ENCODE assay signal across 19 mouse cellular contexts in genomic region chr4:132266835-132267349, GRCm38 (mm10). TPM values are rescaled to one million over a fixed set of nuclear protein-coding genes. Genes with fewer than 3 reads are reported as not detected.
A peak's percentile ranks its signal among the peaks of the same experiment; 100 is the strongest.
DNase-seq lines count a peak whose midpoint lies in the region; ATAC-seq and TF ChIP-seq lines count a peak whose summit lies in the region.
"Had no signal": no experiment of that assay in that cellular context is flagged by ENCODE, and none has a peak within 500 bp of the region (broad histone marks: within the 10 kb centered on the region; RNA-seq: fewer than 3 reads in every experiment).

No protein-coding gene starts in this region.

- no peak overlapping the region for H3K9ac ChIP-seq in forebrain, embryonic 15.5 days (replicated peaks)
- H3K9ac ChIP-seq in forebrain, embryonic 11.5 days (ENCODE audit: low read length) = no peak overlapping the region
- H3K9ac ChIP-seq in stomach, embryonic 16.5 days (ENCODE audit: low read length) = peak overlapping the region; percentile 26; the same call in 1 of the 2 replicates
- no peak overlapping the region for H3K9ac ChIP-seq in stomach, postnatal 0 days (ENCODE audit: low read length)
- H3K9ac ChIP-seq: embryonic facial prominence, embryonic 15.5 days; heart, embryonic 12.5 days; hindbrain, embryonic 14.5 days had no signal

- H3K27me3 ChIP-seq in forebrain, embryonic 15.5 days = no peaks in the 10 kb centered on the region
- no peaks in the 10 kb centered on the region for H3K27me3 ChIP-seq in forebrain, embryonic 11.5 days (ENCODE audit: control insufficient read depth, insufficient read depth, low read length)
- no peaks in the 10 kb centered on the region for H3K27me3 ChIP-seq in stomach, embryonic 16.5 days (ENCODE audit: control insufficient read depth, insufficient read depth, low read length)
- H3K27me3 ChIP-seq in stomach, postnatal 0 days (ENCODE audit: control insufficient read depth, insufficient read depth, low read length) = no peaks in the 10 kb centered on the region
- H3K27me3 ChIP-seq: embryonic facial prominence, embryonic 15.5 days; heart, embryonic 12.5 days had no signal

- 81% methylated on average over 3 of the region's 3 CpGs for WGBS in forebrain, embryonic 15.5 days
- 83% methylated on average over 3 of the region's 3 CpGs for WGBS in forebrain, embryonic 11.5 days
- WGBS in stomach, embryonic 16.5 days = 77% methylated on average over 3 of the region's 3 CpGs
- 63% methylated on average over 3 of the region's 3 CpGs for WGBS in stomach, postnatal 0 days

- 0 out of 2 replicates have a peak overlapping the region, but pooled peaks have one; percentile 12 for H3K27ac ChIP-seq in forebrain, embryonic 15.5 days (replicated peaks)
- H3K27ac ChIP-seq in forebrain, embryonic 11.5 days (ENCODE audit: low read depth, low read length) = no peak overlapping the region
- no peak overlapping the region for H3K27ac ChIP-seq in stomach, embryonic 16.5 days (ENCODE audit: low read length)
- H3K27ac ChIP-seq in stomach, postnatal 0 days (replicated peaks) = no peak overlapping the region
- H3K27ac ChIP-seq: embryonic facial prominence, embryonic 15.5 days; forebrain, embryonic 10.5 days; gastrocnemius, adult 2 months; hindbrain, embryonic 10.5 days; hindbrain, embryonic 14.5 days had no signal

- H3K4me2 ChIP-seq in forebrain, embryonic 15.5 days (replicated peaks) = no peak overlapping the region
- H3K4me2 ChIP-seq in forebrain, embryonic 11.5 days (ENCODE audit: low read depth, low read length, severe bottlenecking) = no peak overlapping the region
- no peak overlapping the region for H3K4me2 ChIP-seq in stomach, embryonic 16.5 days (ENCODE audit: low read depth, low read length)
- H3K4me2 ChIP-seq in stomach, postnatal 0 days (replicated peaks; ENCODE audit: low read depth) = no peak overlapping the region
- H3K4me2 ChIP-seq: embryonic facial prominence, embryonic 15.5 days; heart, embryonic 12.5 days; hindbrain, embryonic 14.5 days had no signal

- no peaks in the 10 kb centered on the region for H3K9me3 ChIP-seq in forebrain, embryonic 15.5 days
- no peaks in the 10 kb centered on the region for H3K9me3 ChIP-seq in forebrain, embryonic 11.5 days (ENCODE audit: control insufficient read depth, low read length)
- no peaks in the 10 kb centered on the region for H3K9me3 ChIP-seq in stomach, embryonic 16.5 days (replicated peaks; ENCODE audit: control insufficient read depth, low read length)
- H3K9me3 ChIP-seq in stomach, postnatal 0 days (ENCODE audit: control insufficient read depth, low read length) = no peaks in the 10 kb centered on the region
- H3K9me3 ChIP-seq: embryonic facial prominence, embryonic 15.5 days; forebrain, embryonic 10.5 days; heart, embryonic 12.5 days; hindbrain, embryonic 10.5 days had no signal

- H3K4me3 ChIP-seq in forebrain, embryonic 15.5 days = no peak overlapping the region
- H3K4me3 ChIP-seq in forebrain, embryonic 11.5 days (ENCODE audit: low read depth, low read length) = no peak overlapping the region
- H3K4me3 ChIP-seq in stomach, embryonic 16.5 days (replicated peaks; ENCODE audit: low read length) = no peak overlapping the region
- H3K4me3 ChIP-seq in stomach, postnatal 0 days (ENCODE audit: low read depth, low read length) = no peak overlapping the region
- H3K4me3 ChIP-seq: embryonic facial prominence, embryonic 15.5 days; erythroblast, embryonic 14.5 days; forebrain, embryonic 10.5 days; gastrocnemius, adult 2 months; heart, embryonic 12.5 days; hindbrain, embryonic 10.5 days had no signal

- H3K36me3 ChIP-seq in forebrain, embryonic 15.5 days = no peaks in the 10 kb centered on the region
- H3K36me3 ChIP-seq in forebrain, embryonic 11.5 days (ENCODE audit: control insufficient read depth, insufficient read depth, low read length) = no peaks in the 10 kb centered on the region
- no peaks in the 10 kb centered on the region for H3K36me3 ChIP-seq in stomach, embryonic 16.5 days (ENCODE audit: control insufficient read depth, insufficient read depth, low read length)
- no peaks in the 10 kb centered on the region for H3K36me3 ChIP-seq in stomach, postnatal 0 days (ENCODE audit: control insufficient read depth, insufficient read depth, low read length)
- H3K36me3 ChIP-seq: embryonic facial prominence, embryonic 15.5 days; forebrain, embryonic 10.5 days; heart, embryonic 12.5 days; hindbrain, embryonic 10.5 days had no signal

- no peak for DNase-seq in forebrain, embryonic 11.5 days (ENCODE audit: low spot score)
- DNase-seq in layer of hippocampus, adult 9-11 months = peak; percentile 53
- no peak for DNase-seq in layer of hippocampus, adult 9-10 months (ENCODE audit: low spot score)
- DNase-seq in stomach, postnatal 0 days (ENCODE audit: low spot score) = no peak
- DNase-seq in thymus, postnatal 10 days (ENCODE audit: low spot score in 2 of 2) = no peak
- DNase-seq: adrenal gland, postnatal 10 days; cerebellum, adult 18-20 months; cerebellum, adult 9-11 months; cerebellum, postnatal 36 days; gastrocnemius, adult 2 months; gastrocnemius, postnatal 25 days had no signal

- H3K4me1 ChIP-seq in forebrain, embryonic 15.5 days = peaks cover 6% of the 10 kb centered on the region
- H3K4me1 ChIP-seq in forebrain, embryonic 11.5 days (replicated peaks; ENCODE audit: control insufficient read depth, insufficient read depth, low read length) = peaks cover 2% of the 10 kb centered on the region; the same call in 1 of the 2 replicates
- H3K4me1 ChIP-seq in stomach, embryonic 16.5 days (ENCODE audit: control insufficient read depth, insufficient read depth, low read length) = peaks cover 2% of the 10 kb centered on the region; the same call in 1 of the 2 replicates
- H3K4me1 ChIP-seq in stomach, postnatal 0 days (replicated peaks; ENCODE audit: control insufficient read depth, insufficient read depth) = no peaks in the 10 kb centered on the region

- no peak for ATAC-seq in forebrain, embryonic 15.5 days (replicated peaks)
- no peak for ATAC-seq in forebrain, embryonic 11.5 days (replicated peaks; ENCODE audit: low FRiP score)
- ATAC-seq in stomach, embryonic 16.5 days (ENCODE audit: insufficient read depth, low FRiP score) = no peak
- ATAC-seq in stomach, postnatal 0 days (ENCODE audit: low FRiP score, low TSS enrichment) = no peak

- no peak for TF ChIP-seq EP300 in stomach, postnatal 0 days (optimal IDR thresholded peaks at IDR 0.05)

- TF ChIP-seq CTCF in stomach, postnatal 0 days (IDR thresholded peaks at IDR 0.05; ENCODE audit: low read depth) = no peak

RNA-seq across cellular contexts. Expression of gene Gmeb1, which starts 5.5 kb away (rescaled TPM):
- polyA plus RNA-seq in forebrain, embryonic 15.5 days (2015; fragmentation: Nextera tagmentation; extraction: Ambion mirVana) = 50.8 and 53.3 TPM in 2 replicates
- 45.4 and 50.1 TPM in 2 replicates for polyA plus RNA-seq in forebrain, embryonic 11.5 days (2014; fragmentation: Nextera tagmentation; extraction: Ambion mirVana)
- 25.6 and 28.7 TPM in 2 replicates for polyA plus RNA-seq in stomach, embryonic 16.5 days (2015; fragmentation: Nextera tagmentation; extraction: Ambion mirVana)
- polyA plus RNA-seq in stomach, postnatal 0 days (2015; fragmentation: Nextera tagmentation; extraction: Ambion mirVana) = 11.2 and 11.4 TPM in 2 replicates

RNA-seq across cellular contexts. Expression of gene Taf12, which starts 7.3 kb away (rescaled TPM):
- 44.6 and 50.5 TPM in 2 replicates for polyA plus RNA-seq in forebrain, embryonic 15.5 days (2015; fragmentation: Nextera tagmentation; extraction: Ambion mirVana)
- polyA plus RNA-seq in forebrain, embryonic 11.5 days (2014; fragmentation: Nextera tagmentation; extraction: Ambion mirVana) = 66.8 and 68.0 TPM in 2 replicates
- polyA plus RNA-seq in stomach, embryonic 16.5 days (2015; fragmentation: Nextera tagmentation; extraction: Ambion mirVana) = 35.5 and 42.8 TPM in 2 replicates
- 23.9 and 24.0 TPM in 2 replicates for polyA plus RNA-seq in stomach, postnatal 0 days (2015; fragmentation: Nextera tagmentation; extraction: Ambion mirVana)

RNA-seq across cellular contexts. Expression of gene Rab42, which starts 36.3 kb away (rescaled TPM):
- polyA plus RNA-seq in forebrain, embryonic 15.5 days (2015; fragmentation: Nextera tagmentation; extraction: Ambion mirVana) = 0.60 and 1.0 TPM in 2 replicates
- polyA plus RNA-seq in forebrain, embryonic 11.5 days (2014; fragmentation: Nextera tagmentation; extraction: Ambion mirVana) = 1.1 and 1.2 TPM in 2 replicates
- 1.5 and 2.2 TPM in 2 replicates for polyA plus RNA-seq in stomach, embryonic 16.5 days (2015; fragmentation: Nextera tagmentation; extraction: Ambion mirVana)
- 2.3 and 2.6 TPM in 2 replicates for polyA plus RNA-seq in stomach, postnatal 0 days (2015; fragmentation: Nextera tagmentation; extraction: Ambion mirVana)

RNA-seq across cellular contexts. Expression of gene Ythdf2, which starts 54.8 kb away (rescaled TPM):
- 151 and 160 TPM in 2 replicates for polyA plus RNA-seq in forebrain, embryonic 15.5 days (2015; fragmentation: Nextera tagmentation; extraction: Ambion mirVana)
- polyA plus RNA-seq in forebrain, embryonic 11.5 days (2014; fragmentation: Nextera tagmentation; extraction: Ambion mirVana) = 158 and 161 TPM in 2 replicates
- polyA plus RNA-seq in stomach, embryonic 16.5 days (2015; fragmentation: Nextera tagmentation; extraction: Ambion mirVana) = 75.6 and 84.2 TPM in 2 replicates
- polyA plus RNA-seq in stomach, postnatal 0 days (2015; fragmentation: Nextera tagmentation; extraction: Ambion mirVana) = 52.6 and 53.8 TPM in 2 replicates
